Mouse (Mus musculus) kidney, adult 2 months (tissue): ENCODE measurements around the gene Gm10190.

Experiments
- CTCF ChIP-seq: fragments of 200-500 bp; conservative IDR thresholded peaks from 2 replicates; pipeline ENCODE4 v1.5.1; 2011; ENCODE audit warnings: low read depth, mild to moderate bottlenecking, control low read depth, low read length, moderate library complexity, mixed read lengths; ENCODE audit not compliant: insufficient read depth, insufficient read length
- POLR2A ChIP-seq: fragments of 200-500 bp; IDR thresholded peaks from one replicate; pipeline ENCODE4 v1.6.1; 2011; ENCODE audit warnings: low read depth, low read length, control low read depth

- TF ChIP-seq CTCF (no peak), POLR2A (no peak)
These were observed 6.1 kb downstream of the Gm10190 start for GRCm38 (mm10) chr17:80367276-80367675.
